Mouse (Mus musculus) central nervous system, embryonic 18 days (tissue): ENCODE measurements around the gene Gata2. TPM values are rescaled to one million over a fixed set of nuclear protein-coding genes. Genes with fewer than 3 reads are reported as not detected.

Experiments used
- polyA plus RNA-seq: library from polyadenylated mRNA; depleted of rRNA; stranded (reverse); fragments of >200 nt; gene quantifications from 2 replicates; pipeline ENCODE4 v1.2.3, GENCODE M21; 2012; rRNA removed

The Gata2 gene
- 3.8 and 4.2 TPM in 2 replicates for polyA plus RNA-seq

DNA sequence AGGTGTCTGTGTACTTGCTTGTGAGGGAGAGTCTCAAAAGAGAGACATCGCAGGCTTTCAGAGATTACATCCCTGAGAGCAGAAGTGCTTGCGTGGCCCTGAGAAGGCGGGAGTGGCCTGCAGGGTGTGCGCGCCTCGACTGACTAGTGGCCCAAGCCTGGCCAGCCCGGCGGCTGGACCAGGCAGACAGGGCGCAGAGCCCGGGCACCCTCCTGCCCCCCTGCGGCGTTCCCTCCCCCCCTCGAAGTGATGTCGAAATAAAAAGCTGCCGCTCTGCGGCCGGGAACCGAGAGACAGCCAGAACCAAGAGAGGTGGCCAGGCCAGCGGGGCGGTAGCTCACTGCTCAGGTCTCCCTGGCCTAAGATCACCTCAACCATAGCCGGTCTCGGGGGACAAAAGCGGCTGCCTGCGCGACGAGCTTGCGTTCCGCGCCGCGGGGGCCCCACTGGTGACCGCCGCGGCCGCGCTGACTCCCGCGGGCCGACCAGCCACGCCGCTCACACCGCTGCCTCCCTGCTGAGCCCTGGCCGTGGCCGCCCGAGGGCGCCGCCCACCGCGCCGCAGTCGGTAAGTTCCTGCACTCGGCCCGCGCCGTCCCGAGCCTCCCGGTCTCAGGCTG lies at the start of gene Gata2:
Gene Gata2, plus strand, starts transcription at position 459 of the 620 bp plus-strand sequence.

GRCm38 (mm10) chr6:88221968-88222367 lies 28.3 kb downstream of the Gata2 start, which contains the start of gene Dnajb8:
Gene Dnajb8, plus strand, starts transcription at chr6:88222268.

Other genes starting within 250 kb of the Gata2 start
- gene H1fx, start 212.3 kb upstream of the Gata2 start, polyA plus RNA-seq, result 72.2 and 90.4 TPM in 2 replicates
- 318 and 321 TPM in 2 replicates for gene Rab7, start 148.6 kb upstream of the Gata2 start, polyA plus RNA-seq
- gene Rpn1, start 109.4 kb upstream of the Gata2 start, polyA plus RNA-seq, result 206 and 226 TPM in 2 replicates
- gene Dnajb8, start 28.4 kb downstream of the Gata2 start, polyA plus RNA-seq, result not detected in 2 replicates